Mouse (Mus musculus): ENCODE measurements around the gene Gm17304.
A peak's percentile ranks its signal among the peaks of the same experiment; 100 is the strongest.

Gm17304 gene

GRCm38 (mm10) chr5:106608798-106609197 lies at the start of gene Gm17304:
Gene Gm17304 (plus strand): TSS chr5:106609098.
- DNase-seq, result no peak

- peak; percentile 78 to 81 for DNase-seq
Observed at GRCm38 (mm10) chr5:106560631-106561498, 48.0 kb upstream of the Gm17304 start.

DNA sequence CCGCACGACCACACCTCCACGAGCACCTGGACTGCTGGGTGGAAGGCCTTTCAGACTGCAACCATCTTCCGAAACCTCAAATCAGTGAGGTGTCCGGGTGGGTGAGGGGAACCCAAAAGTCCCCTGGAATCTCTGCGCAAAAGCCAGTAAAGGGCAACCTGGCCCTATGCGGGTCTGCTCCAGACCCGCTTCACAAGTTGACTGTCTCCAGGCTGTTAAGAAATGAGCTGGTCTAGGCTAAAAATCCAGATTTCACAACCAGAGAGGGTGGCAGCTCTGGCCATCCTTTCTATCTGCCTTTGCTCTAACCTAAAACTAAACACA lies 47.4 kb upstream of the Gm17304 start:
- DNase-seq, result no peak

- no peak for DNase-seq
Observed at GRCm38 (mm10) chr5:106566025-106566424, 42.9 kb upstream of the Gm17304 start.

DNA sequence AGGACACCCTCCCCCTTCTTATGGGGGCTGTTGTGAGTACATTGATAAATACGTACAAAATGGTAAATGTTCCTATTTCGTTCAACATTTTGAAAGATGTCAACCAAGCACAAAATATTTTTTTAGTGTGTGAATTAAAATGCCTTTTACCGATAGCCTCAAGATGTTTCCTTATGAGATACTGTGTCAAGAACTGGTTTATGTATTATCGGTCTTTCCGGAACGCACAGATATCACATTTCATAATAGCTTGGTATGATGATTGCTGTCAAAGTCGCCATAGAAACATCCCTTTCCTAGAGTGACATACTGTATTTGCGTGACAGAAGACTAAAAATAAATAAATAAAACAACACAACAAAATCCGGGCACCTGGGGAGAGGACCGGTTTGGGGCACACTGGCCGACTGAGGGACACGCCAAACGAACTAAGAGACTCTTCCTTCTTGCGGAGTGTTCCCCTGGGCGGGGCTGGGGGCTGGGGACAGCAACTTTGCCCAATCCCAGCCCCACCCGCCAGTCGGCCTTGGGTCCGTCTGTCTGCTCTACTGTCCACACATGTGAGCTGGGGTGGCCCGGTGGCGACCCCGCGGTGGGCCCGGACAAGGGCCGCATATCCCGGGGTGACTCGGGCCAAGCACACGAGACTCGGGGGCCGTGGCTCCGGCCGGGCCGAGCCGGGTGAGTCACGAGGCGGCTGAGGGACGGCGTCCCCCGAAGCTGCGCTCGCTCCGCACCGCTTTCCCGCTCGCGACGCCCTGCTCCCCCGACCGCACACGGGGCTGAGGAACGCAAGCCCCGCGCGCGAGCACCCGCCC lies 34.9 kb upstream of the Gm17304 start:
- peak; percentile 62 to 67 for DNase-seq

GRCm38 (mm10) chr5:106574560-106574946 lies 34.3 kb upstream of the Gm17304 start:
- DNase-seq, result peak; percentile 96 to 97

- peak in 1 of 2 experiments; percentile 20 for DNase-seq
Observed at GRCm38 (mm10) chr5:106575098-106575497, 33.8 kb upstream of the Gm17304 start.

DNA sequence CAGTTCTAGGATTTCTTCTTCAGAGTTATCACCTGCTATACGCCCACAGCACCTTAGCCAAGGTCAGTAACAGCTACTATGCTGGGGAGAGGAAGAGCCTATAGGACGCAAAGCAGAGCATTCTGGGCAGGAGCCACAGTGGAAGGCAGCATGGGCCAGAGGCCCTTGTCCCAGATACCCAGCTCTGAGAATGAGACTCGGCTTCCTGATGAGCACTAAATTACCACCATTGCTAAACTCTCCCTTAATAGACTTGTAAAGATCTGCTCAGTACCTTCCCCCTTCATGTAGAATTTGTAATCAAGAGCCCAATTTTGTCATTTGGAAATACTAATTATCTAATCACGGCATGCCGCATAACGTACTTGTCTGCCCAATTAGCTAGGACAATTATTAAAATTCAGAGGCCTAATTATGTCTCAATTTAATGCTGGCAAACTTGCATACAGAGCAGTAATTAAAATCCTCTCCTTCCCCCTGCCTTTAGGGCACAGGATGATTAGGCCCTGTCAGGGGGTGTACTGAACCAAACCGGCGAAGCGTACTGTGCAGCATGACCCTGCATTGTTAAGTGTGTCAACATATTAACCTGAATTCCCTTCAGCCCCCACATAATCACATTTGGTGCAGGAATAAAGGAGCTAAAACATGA lies 31.5 kb upstream of the Gm17304 start:
- no peak for DNase-seq

DNA sequence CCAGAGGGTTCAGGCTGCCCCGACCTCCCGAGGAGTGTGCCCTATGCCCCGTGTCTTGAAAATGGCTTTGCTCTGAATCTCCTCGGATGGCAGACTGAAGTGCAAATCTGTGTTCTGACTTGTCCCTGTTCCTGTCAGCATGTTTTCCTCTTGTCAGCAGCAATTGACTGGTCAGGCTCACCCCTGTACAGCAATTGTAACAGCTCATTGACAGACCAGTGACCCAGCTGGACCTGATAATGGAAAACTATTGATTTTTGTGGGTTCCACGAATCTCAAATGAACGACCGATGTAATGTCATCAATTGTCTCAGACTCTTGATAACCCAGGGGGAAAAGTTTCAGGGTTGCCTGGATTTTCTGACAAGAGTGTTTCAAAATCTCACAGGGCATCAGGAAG lies 28.0 kb upstream of the Gm17304 start:
- no peak for DNase-seq

DNA sequence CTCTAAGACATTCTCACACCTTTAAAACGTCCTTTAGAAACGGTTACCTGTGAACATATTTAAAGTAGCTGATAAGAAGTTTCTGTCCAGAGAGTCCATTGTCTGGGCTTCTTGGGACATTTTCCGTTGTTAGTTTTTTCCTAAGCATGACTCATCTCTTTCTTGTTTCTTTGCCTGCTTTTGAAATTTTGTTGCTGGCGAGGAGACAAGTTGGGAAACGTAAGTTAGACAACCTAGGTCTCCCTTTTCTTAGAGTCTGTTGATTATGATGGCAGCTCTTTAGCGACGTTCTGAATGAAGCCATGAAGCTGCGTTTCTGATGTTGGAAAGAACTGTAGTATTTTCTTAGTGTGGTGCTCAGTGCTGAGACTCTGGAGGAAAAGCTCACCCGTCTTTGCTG lies 19.9 kb upstream of the Gm17304 start:
- DNase-seq, result no peak

DNA sequence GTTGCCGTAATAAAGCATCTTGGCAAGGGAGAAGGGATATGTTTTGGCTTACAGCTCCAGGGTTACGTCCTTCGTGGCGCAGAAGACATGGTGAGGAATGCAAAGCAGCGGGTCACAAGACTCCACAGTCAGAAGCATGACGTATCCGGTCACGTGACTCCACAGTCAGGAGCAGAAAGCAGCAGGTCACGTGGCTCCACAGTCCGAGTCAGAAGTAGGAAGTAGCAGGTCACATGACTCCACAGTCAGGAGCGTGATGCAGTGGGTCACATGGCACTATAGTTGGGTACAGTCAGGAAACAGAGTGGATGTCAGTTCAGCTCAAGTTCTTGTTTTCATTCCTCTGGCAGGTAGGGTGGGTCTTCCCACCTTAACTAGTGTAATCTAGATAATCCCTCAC lies 19.2 kb upstream of the Gm17304 start:
- no peak for DNase-seq

- DNase-seq, result no peak
Observed at GRCm38 (mm10) chr5:106590686-106591085, 18.2 kb upstream of the Gm17304 start.

DNA sequence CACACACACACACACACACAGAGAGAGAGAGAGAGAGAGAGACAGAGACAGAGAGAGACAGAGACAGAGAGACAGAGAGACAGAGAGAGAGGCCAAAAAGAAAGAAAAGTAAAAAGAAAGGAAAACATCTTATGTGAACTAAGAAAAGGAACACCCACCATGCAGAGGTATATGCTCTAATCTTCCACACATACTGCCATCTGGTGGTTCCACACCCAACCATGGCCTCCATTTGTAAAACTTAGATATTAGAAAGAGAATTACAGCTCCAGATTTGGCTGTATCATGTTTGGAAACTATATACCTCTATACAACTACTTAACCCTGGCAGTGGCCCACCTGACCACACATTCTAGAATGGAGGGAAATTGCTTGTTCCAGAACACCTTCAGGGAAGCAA lies 14.5 kb upstream of the Gm17304 start:
- DNase-seq, result peak; percentile 40 to 50

- DNase-seq, result no peak
Observed at GRCm38 (mm10) chr5:106597472-106597871, 11.4 kb upstream of the Gm17304 start.

GRCm38 (mm10) chr5:106599482-106599881 lies 9.4 kb upstream of the Gm17304 start:
- DNase-seq, result no peak

DNA sequence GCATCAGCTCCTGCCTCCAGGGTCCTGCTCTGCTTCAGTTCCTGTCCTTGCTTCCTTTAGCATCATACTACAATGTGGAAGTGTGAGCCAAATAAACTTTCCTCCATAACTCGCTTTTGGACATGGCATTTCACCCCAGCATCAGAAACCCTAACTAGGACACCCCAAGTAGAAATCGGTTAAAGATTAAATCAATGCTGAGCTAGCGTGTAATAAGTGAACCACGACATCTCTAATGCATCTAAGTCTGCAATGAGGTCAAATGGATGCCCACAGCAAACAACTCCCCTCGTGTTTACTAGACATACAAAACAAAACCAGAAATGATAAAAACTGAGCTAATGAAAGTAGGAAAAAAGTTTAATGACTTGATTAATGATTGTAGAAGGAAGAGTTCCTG lies 4.5 kb upstream of the Gm17304 start:
- no peak for DNase-seq

- peak; percentile 37 to 51 for DNase-seq
Observed at GRCm38 (mm10) chr5:106605096-106605495, 3.8 kb upstream of the Gm17304 start.

DNA sequence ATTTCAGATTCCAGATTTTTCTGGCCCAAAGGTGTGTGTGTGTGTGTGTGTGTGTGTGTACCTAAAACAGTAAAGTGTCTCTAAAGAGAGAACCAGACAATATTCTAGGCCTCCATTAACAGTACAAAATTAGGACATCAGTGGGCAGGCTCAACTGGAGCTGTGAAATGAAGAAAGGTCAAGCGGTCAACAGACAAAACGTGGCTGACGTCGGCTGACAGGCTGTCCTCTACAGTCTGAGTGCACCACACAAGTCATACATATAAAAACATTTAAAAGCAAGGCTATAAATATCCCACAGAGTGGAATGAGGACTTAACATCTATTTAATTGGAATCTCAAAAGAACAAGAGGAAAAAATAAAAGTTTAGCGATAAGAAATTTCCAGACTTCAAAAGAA lies 1.8 kb upstream of the Gm17304 start:
- no peak for DNase-seq

- DNase-seq, result no peak
Observed at GRCm38 (mm10) chr5:106612151-106612550, 3.3 kb downstream of the Gm17304 start.

DNA sequence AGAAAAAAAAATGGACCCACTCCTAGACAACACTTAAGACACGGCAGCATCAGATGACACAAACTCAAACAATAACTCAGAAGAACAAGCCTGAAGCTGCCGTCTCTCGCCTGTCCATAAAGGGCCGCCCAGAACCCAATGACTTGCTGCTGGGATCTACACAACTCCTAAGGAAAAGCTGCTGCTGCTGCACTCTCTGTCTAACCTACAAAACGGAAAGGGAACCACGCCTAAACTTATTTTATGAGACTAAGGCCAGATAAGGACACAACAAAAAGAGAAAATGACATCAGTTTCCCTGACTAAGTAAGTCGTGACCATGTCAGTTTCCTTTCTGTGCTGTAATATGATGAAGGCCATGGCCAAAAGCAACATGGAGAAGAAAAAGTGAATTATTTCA lies 5.7 kb downstream of the Gm17304 start:
- DNase-seq, result no peak

- DNase-seq, result no peak
Observed at GRCm38 (mm10) chr5:106615006-106615405, 6.1 kb downstream of the Gm17304 start.

DNA sequence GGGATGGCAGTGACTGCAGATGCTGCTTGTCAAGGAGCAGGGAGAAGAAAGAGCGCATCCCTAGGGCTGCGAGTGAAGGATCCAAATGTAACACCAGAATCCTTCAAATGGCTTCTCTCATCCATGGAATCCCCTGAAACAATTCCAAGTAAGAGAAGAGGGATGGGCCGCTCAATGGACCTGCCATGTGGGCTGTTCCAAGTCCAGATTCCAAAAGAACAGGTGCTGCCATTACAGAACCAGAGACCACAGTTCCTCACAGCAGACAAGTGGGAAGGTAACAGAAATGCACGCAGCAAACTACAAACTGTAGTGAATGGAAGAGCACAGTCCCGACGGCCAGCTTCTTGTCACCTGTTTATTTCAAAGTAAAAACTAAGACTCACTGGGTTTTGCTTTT lies 11.5 kb downstream of the Gm17304 start:
- DNase-seq, result no peak

GRCm38 (mm10) chr5:106622193-106622592 lies 13.3 kb downstream of the Gm17304 start:
- DNase-seq, result no peak

GRCm38 (mm10) chr5:106623337-106623736 lies 14.4 kb downstream of the Gm17304 start:
- DNase-seq, result no peak

Data from cerebellum, postnatal 14 days (tissue).